Mouse (Mus musculus) limb, embryonic 11.5 days (tissue): Measurements from ENCODE around the gene Rab30. TPM values are rescaled to one million over a fixed set of nuclear protein-coding genes. Genes with fewer than 3 reads are reported as not detected.

Source experiments
- ATAC-seq: fragments of 200-750 bp; cut with Nextera tagmentation; 2 replicates; pipeline ENCODE4 v1.8.0; 2017; ENCODE audit warnings: low read depth; ENCODE audit not compliant: insufficient number of reproducible peaks, low FRiP score, low TSS enrichment
- DNase-seq: peaks from one replicate; pipeline ENCODE4 v3.0.0-alpha.2; 2015; ENCODE audit warnings: low spot score
- H3K27ac ChIP-seq: fragments of 300-500 bp; sonication (generic); replicated peaks from 2 replicates; pipeline ENCODE4 v1.5.1; 2014; ENCODE audit warnings: low read depth, mild to moderate bottlenecking, low read length
- H3K27me3 ChIP-seq: fragments of 300-500 bp; sonication (generic); 2 replicates; pipeline ENCODE4 v1.6.1; 2014; ENCODE audit warnings: mild to moderate bottlenecking, low read length, mixed read lengths; ENCODE audit not compliant: control insufficient read depth, insufficient read depth
- H3K36me3 ChIP-seq: fragments of 300-500 bp; sonication (generic); 2 replicates; pipeline ENCODE4 v1.6.1; 2014; ENCODE audit warnings: mild to moderate bottlenecking, low read length, moderate library complexity, mixed read lengths; ENCODE audit not compliant: control insufficient read depth, insufficient read depth
- H3K4me1 ChIP-seq: fragments of 300-500 bp; sonication (generic); 2 replicates; pipeline ENCODE4 v1.6.1; 2014; ENCODE audit warnings: low read length, mixed read lengths; ENCODE audit not compliant: control insufficient read depth, insufficient read depth
- H3K4me2 ChIP-seq: fragments of 300-500 bp; sonication (generic); 2 replicates; pipeline ENCODE4 v1.6.1; 2014; ENCODE audit warnings: low read depth, mild to moderate bottlenecking, moderate library complexity; ENCODE audit not compliant: severe bottlenecking
- H3K4me3 ChIP-seq: fragments of 300-500 bp; sonication (generic); 2 replicates; pipeline ENCODE4 v1.5.1; 2014; ENCODE audit warnings: low read depth, low read length
- H3K9ac ChIP-seq: fragments of 300-500 bp; sonication (generic); 2 replicates; pipeline ENCODE4 v1.6.1; 2014; ENCODE audit warnings: mild to moderate bottlenecking, low read length
- H3K9me3 ChIP-seq: fragments of 300-500 bp; sonication (generic); 2 replicates; pipeline ENCODE4 v1.6.1; 2016; ENCODE audit warnings: low read length; ENCODE audit not compliant: control insufficient read depth
- WGBS: fragments of 180-500 bp; shearing (Covaris S2); extraction: QIAGEN DNeasy Blood & Tissue Kit; methylation state at CpG from one replicate; pipeline ENCODE4 v1.1.7; 2014; 5-methylcytosine and 5-hydroxymethylcytosine counted together
- polyA plus RNA-seq: library from polyadenylated mRNA; unstranded; fragments of >200 nt; fragmentation: Nextera tagmentation; extraction: Ambion mirVana; gene quantifications from 2 replicates; pipeline ENCODE4 v1.2.1, GENCODE M21; 2014

The Rab30 gene
- polyA plus RNA-seq, 1 experiment from 2014 or later, result 11.5 TPM

DNA sequence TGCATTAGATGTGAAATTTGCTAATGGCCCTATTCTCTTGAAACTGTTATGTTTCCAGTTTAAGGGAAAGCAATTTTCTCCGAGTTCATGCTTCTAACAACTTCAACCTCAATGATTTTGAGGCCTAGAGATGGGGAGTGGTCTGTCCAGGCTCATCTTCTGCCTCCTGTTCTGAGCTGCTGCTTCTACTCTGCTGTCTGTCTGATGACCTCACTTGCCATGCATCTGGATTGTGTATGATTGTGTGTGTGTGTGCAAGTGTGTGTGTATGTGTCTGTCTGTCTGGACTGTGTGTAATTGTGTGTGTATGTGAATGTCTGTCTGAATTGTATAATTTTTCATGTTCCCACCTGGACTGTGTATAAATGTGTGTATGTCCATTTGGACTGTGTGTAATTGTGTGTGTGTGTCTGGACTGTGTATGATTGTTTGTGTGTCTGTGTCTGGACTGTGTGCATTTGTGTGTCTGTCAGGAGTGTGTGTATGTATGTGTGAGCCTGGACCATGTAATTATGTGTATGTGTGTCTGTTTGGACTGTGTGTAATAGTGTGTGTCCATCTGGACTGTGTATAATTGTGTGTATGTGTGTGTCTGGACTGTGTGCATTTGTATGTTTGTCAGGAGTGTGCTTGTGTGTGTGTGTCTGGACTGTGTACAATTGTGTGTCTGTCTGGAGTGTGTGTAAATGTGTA lies 81.2 kb downstream of the Rab30 start:
- 21% methylated on average over 1 of the region's 1 CpGs for WGBS
- ATAC-seq, result no peak
- DNase-seq, result no peak
- Histone ChIP-seq H3K9ac (no peak overlapping the region), H3K4me2 (no peak overlapping the region), H3K27me3 (no peaks in the 10 kb centered on the region), H3K4me1 (peaks cover 6% of the 10 kb centered on the region; the same call in 1 of the 2 replicates), H3K27ac (no peak overlapping the region), H3K36me3 (no peaks in the 10 kb centered on the region), H3K9me3 (no peaks in the 10 kb centered on the region), H3K4me3 (no peak overlapping the region)

DNA sequence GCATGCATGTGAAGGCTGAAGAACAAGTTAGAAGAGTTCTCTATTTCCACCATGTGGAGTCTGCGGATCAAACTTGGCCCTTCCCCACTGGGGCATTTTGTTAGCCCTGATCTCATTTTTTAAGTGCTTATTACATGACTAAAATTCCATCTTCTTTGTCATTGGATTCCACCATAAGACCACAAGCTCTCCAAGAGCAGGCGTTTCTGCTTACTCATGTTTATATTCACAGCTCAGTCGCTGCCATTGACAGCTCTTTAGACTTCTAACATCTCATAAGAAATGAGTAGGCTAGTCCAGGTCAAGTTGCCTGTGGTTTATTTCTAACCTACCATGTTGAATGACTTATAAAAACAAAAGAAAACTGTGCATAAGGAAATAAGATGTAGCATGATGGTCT lies 84.8 kb downstream of the Rab30 start:
- no peak overlapping the region for H3K9ac ChIP-seq
- no peak overlapping the region for H3K4me2 ChIP-seq
- H3K4me1 ChIP-seq, result peaks cover 6% of the 10 kb centered on the region; the same call in 1 of the 2 replicates
- no peak overlapping the region for H3K27ac ChIP-seq
- H3K9me3 ChIP-seq, result no peaks in the 10 kb centered on the region
- H3K36me3 ChIP-seq, result no peaks in the 10 kb centered on the region
- no peaks in the 10 kb centered on the region for H3K27me3 ChIP-seq
- WGBS, result 94% methylated on average over 3 of the region's 3 CpGs
- no peak overlapping the region for H3K4me3 ChIP-seq
- ATAC-seq (no peak), DNase-seq (no peak)

DNA sequence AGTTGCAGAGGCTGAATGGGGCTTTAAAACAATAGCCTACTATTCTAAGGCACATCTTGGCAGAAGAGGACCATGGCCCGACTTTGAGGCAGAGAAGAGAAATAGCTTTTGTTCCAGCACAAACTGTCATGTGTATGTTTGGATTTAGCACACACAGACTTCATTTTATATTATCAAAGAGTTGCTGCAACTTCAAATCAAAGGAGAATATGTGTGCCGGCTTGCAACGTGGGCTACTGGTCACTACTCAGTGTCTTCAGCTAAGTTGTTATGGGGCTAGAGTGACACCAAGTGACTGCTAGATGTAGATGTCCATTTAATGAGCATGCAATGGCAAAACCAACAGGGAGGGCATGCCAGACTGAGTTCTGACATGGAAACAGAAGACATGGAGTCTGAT lies 86.6 kb downstream of the Rab30 start:
- Histone ChIP-seq H3K27me3 (no peaks in the 10 kb centered on the region), H3K36me3 (no peaks in the 10 kb centered on the region), H3K9ac (no peak overlapping the region), H3K4me3 (no peak overlapping the region), H3K4me2 (no peak overlapping the region), H3K9me3 (no peaks in the 10 kb centered on the region), H3K27ac (no peak overlapping the region), H3K4me1 (no peaks in the 10 kb centered on the region)
- WGBS, result 63% methylated on average over 3 of the region's 3 CpGs
- DNase-seq, result no peak
- no peak for ATAC-seq

DNA sequence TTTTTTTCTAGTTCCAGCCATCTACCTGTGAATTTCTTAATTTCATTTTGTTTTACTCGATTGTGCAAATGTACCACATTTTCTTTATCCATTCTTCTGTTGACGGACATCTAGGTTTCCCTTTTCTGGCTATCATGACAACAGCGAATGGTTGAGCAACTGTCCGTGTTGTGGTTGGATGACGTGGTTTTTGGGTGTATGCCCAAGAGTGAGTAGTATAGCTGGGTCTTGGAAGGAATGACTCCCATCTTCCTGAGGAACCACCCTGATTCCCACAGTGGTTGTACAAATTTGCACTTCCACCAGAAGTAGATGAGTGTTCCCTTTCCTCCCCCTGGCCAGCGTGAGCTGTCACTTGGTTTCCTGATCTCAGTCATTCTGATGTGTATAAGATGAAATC lies 91.0 kb downstream of the Rab30 start:
- Histone ChIP-seq H3K4me2 (no peak overlapping the region), H3K27ac (no peak overlapping the region), H3K4me3 (no peak overlapping the region), H3K9me3 (no peaks in the 10 kb centered on the region), H3K36me3 (no peaks in the 10 kb centered on the region), H3K4me1 (no peaks in the 10 kb centered on the region), H3K27me3 (no peaks in the 10 kb centered on the region), H3K9ac (no peak overlapping the region)
- DNase-seq, result no peak
- no peak for ATAC-seq
- WGBS, result 93% methylated on average over 6 of the region's 6 CpGs

DNA sequence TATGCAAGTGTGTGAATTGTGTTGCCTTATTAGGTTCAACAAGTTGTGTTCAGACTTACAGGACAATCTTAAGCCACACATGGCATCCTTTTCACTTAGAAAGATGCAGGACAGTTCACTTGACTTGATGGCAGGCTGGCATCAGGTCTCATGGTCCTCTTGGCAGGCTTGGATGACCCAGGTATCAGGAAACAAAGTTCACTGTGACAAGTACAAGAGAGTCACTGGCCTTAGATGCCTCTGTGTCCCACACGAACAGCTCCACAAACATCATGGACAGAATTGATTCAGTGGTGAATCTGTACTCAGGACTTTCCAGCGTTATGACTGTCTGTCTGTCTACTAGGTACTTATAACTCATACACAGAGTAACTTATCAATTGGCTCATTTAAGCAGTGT lies 93.0 kb downstream of the Rab30 start:
- no peak overlapping the region for H3K4me2 ChIP-seq
- H3K27me3 ChIP-seq, result no peaks in the 10 kb centered on the region
- DNase-seq (no peak), ATAC-seq (no peak)
- H3K9me3 ChIP-seq, result no peaks in the 10 kb centered on the region
- no peak overlapping the region for H3K4me3 ChIP-seq
- no peaks in the 10 kb centered on the region for H3K36me3 ChIP-seq
- no peaks in the 10 kb centered on the region for H3K4me1 ChIP-seq
- no peak overlapping the region for H3K27ac ChIP-seq
- no peak overlapping the region for H3K9ac ChIP-seq
- WGBS, result 87% methylated on average over 2 of the region's 2 CpGs

DNA sequence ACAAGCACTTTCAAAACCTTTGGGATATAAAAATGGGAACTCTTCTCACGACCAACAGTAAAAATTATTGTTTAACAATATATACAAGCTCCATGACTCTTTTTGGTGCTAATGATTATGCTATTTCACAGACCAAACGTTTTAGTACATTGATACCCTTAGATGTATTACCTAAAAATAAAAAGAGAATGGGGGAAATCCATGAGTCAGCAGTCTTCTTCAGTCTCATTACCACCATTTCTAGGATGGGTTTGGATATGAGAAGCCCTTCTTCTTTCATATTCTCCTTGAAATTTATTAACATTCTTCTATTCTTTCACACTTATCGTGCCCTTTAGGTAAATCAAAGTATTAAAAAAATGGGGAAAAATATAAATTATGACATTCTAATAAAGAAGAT lies 95.0 kb downstream of the Rab30 start:
- ATAC-seq (no peak), DNase-seq (no peak)
- WGBS, result 84% methylated on average over 3 of the region's 3 CpGs
- H3K36me3 ChIP-seq, result no peaks in the 10 kb centered on the region
- H3K4me3 ChIP-seq, result no peak overlapping the region
- H3K9me3 ChIP-seq, result no peaks in the 10 kb centered on the region
- H3K4me2 ChIP-seq, result no peak overlapping the region
- H3K27ac ChIP-seq, result no peak overlapping the region
- no peak overlapping the region for H3K9ac ChIP-seq
- no peaks in the 10 kb centered on the region for H3K27me3 ChIP-seq
- H3K4me1 ChIP-seq, result no peaks in the 10 kb centered on the region

DNA sequence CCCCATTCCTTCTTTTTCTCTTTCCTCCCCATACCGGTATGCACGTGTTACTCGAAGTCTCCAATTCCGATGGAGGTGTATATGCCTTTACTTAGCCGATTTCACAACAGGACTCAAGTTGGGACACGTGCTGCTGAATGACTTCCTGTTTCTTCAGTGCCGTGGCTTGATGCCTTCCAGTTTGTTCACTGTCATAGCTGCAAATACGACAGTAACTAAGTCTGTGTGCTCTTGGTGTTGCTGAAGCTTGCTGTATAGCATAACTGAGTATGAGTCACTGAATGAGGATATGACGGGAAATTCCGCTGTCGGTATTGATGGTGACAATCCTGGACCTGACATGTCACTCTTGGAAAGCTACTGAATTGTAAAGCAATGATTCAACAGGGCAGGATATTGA lies 95.8 kb downstream of the Rab30 start:
- no peaks in the 10 kb centered on the region for H3K9me3 ChIP-seq
- H3K4me2 ChIP-seq, result no peak overlapping the region
- ATAC-seq (no peak), DNase-seq (no peak)
- no peaks in the 10 kb centered on the region for H3K36me3 ChIP-seq
- no peak overlapping the region for H3K4me3 ChIP-seq
- 88% methylated on average over 11 of the region's 11 CpGs for WGBS
- no peaks in the 10 kb centered on the region for H3K27me3 ChIP-seq
- no peak overlapping the region for H3K9ac ChIP-seq
- no peak overlapping the region for H3K27ac ChIP-seq
- no peaks in the 10 kb centered on the region for H3K4me1 ChIP-seq

DNA sequence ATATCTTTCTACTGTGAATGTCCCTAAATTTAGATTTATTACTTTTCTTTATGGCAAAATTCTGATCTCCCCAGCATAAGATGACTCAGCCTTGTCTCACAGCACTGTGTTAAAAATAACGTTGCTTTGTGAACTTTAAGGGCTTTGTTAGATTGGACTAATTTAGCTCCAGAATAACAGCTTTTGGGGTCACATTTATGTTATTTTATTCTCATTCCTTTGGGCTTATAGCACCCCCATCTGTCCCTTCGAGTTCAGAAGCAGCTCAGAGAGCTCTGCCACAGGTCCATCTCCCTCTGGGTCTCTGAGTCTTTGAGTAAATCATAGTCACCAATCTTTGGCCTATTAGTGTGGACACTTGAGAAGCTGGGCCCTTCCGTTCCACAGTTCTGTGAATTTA lies 96.5 kb downstream of the Rab30 start:
- H3K4me3 ChIP-seq, result no peak overlapping the region
- no peaks in the 10 kb centered on the region for H3K9me3 ChIP-seq
- DNase-seq (no peak), ATAC-seq (no peak)
- WGBS, result 68% methylated on average over 3 of the region's 3 CpGs
- no peaks in the 10 kb centered on the region for H3K27me3 ChIP-seq
- no peaks in the 10 kb centered on the region for H3K4me1 ChIP-seq
- no peak overlapping the region for H3K9ac ChIP-seq
- no peak overlapping the region for H3K27ac ChIP-seq
- no peak overlapping the region for H3K4me2 ChIP-seq
- no peaks in the 10 kb centered on the region for H3K36me3 ChIP-seq

DNA sequence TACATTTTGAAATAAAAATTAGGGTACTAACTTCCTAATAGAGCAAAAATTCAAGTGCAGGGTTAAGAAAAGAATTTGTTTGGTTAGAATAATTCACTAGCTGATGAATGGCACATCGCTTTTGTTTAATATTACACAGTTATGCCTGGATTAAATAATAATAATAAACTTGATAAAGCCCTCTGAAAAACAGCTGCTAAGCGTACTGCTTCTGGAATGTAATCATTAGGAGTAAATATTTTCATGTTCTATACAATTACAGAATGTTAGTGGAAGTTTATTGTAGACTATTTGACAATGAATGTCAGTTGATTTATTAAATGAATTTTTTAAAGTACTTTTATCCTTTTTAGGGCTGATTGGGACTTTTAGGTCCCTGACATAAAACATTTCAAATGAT lies 100.9 kb downstream of the Rab30 start:
- Histone ChIP-seq H3K36me3 (no peaks in the 10 kb centered on the region), H3K27ac (no peak overlapping the region), H3K27me3 (no peaks in the 10 kb centered on the region), H3K4me1 (no peaks in the 10 kb centered on the region), H3K4me2 (no peak overlapping the region), H3K9me3 (no peaks in the 10 kb centered on the region), H3K4me3 (no peak overlapping the region), H3K9ac (no peak overlapping the region)
- DNase-seq (no peak), ATAC-seq (no peak)
- 83% methylated on average over 2 of the region's 2 CpGs for whole genome bisulfite sequencing
